Mouse (Mus musculus) limb, embryonic 13.5 days (tissue): Measurements from ENCODE around the gene Abhd14a. TPM values are rescaled to one million over a fixed set of nuclear protein-coding genes. Genes with fewer than 3 reads are reported as not detected.

ENCODE experiments used
- ATAC-seq: fragments of 200-750 bp; cut with Nextera tagmentation; 2 replicates; pipeline ENCODE4 v1.8.0; 2017; ENCODE audit warnings: low read depth, moderate number of reproducible peaks, moderate TSS enrichment; ENCODE audit not compliant: low FRiP score
- H3K27ac ChIP-seq: fragments of 300-500 bp; sonication (generic); 2 replicates; pipeline ENCODE4 v1.5.1; 2015; ENCODE audit warnings: inconsistent platforms, mild to moderate bottlenecking, moderate library complexity
- H3K27me3 ChIP-seq: fragments of 300-500 bp; sonication (generic); 2 replicates; pipeline ENCODE4 v1.6.1; 2015; ENCODE audit warnings: mild to moderate bottlenecking, inconsistent platforms
- H3K36me3 ChIP-seq: fragments of 300-500 bp; sonication (generic); 2 replicates; pipeline ENCODE4 v1.6.1; 2015; ENCODE audit warnings: inconsistent platforms, mild to moderate bottlenecking, moderate library complexity
- H3K4me1 ChIP-seq: fragments of 300-500 bp; sonication (generic); 2 replicates; pipeline ENCODE4 v1.6.1; 2015; ENCODE audit warnings: inconsistent platforms
- H3K4me2 ChIP-seq: fragments of 300-500 bp; sonication (generic); replicated peaks from 2 replicates; pipeline ENCODE4 v1.6.1; 2015; ENCODE audit warnings: inconsistent platforms, mild to moderate bottlenecking, moderate library complexity
- H3K4me3 ChIP-seq: fragments of 300-500 bp; sonication (generic); 2 replicates; pipeline ENCODE4 v1.5.1; 2015; ENCODE audit warnings: moderate library complexity, mild to moderate bottlenecking, inconsistent platforms
- H3K9ac ChIP-seq: fragments of 300-500 bp; sonication (generic); 2 replicates; pipeline ENCODE4 v1.6.1; 2015; ENCODE audit warnings: mild to moderate bottlenecking, inconsistent platforms
- H3K9me3 ChIP-seq: fragments of 300-500 bp; sonication (generic); 2 replicates; pipeline ENCODE4 v1.6.1; 2016; ENCODE audit warnings: inconsistent platforms
- WGBS: fragments of 180-500 bp; shearing (Covaris S2); methylation state at CpG from one replicate; pipeline ENCODE4 v1.1.7; 2015; 5-methylcytosine and 5-hydroxymethylcytosine counted together
- polyA plus RNA-seq: library from polyadenylated mRNA; unstranded; fragments of >200 nt; fragmentation: Nextera tagmentation; extraction: Ambion mirVana; gene quantifications from 2 replicates; pipeline ENCODE4 v1.2.1, GENCODE M21; 2015

Abhd14a gene
- polyA plus RNA-seq, 1 experiment from 2014 or later = 75.5 TPM

DNA sequence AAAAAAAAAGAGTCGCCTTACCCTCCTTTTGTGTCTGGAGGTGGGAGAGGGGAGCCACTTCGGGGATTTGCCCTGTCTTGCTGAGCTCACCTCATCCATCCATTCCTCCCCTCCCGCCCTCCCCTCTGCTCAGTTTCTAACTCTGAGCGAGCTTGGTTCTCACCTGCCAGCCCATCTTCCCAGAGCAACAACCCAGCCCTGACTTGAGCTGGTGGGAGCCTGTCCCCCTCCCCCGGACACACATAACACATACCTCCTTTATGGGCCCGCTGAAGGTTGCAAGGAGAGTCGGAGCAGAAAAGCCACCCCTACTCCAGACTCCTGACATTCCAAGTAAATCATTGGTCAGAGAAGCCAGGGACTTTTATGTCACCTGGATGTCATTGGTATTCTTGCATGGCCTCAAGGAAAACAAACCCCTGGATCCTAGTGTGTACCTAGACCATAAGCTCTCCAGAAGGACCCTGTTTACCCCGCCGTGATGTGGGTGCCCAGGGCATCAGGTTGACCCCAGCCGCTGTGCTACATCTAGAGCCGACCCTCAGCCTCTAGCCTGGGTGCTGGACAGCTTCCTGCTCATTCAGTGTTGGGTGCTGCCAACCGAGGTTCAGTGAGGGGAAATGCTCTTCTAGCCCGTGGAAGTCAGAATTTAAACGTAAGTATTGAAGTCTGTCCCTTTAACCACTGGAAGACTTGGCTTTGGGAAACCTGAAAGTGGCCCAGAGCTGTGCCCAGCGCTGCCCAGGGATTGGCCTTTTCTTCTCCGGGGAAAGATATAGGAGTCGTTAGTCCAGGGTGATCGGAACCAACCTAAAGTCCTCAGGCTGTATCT, 26.2 kb downstream of the Abhd14a start:
- H3K9me3 ChIP-seq = no peaks in the 10 kb centered on the region
- peak overlapping the region; percentile 40; the same call in 1 of the 2 replicates for H3K9ac ChIP-seq
- H3K27me3 ChIP-seq = no peaks in the 10 kb centered on the region
- no peaks in the 10 kb centered on the region for H3K36me3 ChIP-seq
- ATAC-seq = 0 out of 2 replicates have a peak, but pooled peaks have one; percentile 9
- peak overlapping the region; percentile 53 for H3K4me2 ChIP-seq
- no peak overlapping the region for H3K4me3 ChIP-seq
- peaks cover 53% of the 10 kb centered on the region for H3K4me1 ChIP-seq
- 11% methylated on average over 18 of the region's 18 CpGs for WGBS
- peak overlapping the region; percentile 70 for H3K27ac ChIP-seq

DNA sequence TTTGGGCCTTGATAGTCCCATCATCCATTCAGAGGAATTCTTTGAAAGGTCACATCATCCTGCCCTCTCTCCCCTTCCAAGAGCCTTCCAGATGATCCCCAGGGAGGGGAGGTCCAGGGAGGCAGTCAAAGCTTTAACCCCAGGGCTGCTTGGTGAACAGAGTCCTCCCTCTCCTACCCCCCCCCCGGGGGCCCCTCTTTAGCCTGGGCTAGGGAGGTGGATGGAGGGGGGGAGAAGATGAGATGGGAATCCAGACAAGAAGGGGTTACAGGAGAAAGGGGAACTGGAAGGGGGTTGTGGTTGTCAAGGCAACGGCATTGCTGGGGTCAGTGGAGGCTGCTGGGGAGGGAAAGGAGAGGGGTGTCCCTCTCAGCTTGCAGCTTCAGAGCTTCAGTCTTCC, 26.9 kb downstream of the Abhd14a start:
- H3K4me1 ChIP-seq = peaks cover 53% of the 10 kb centered on the region
- peak overlapping the region; percentile 81; the same call in 1 of the 2 replicates for H3K27ac ChIP-seq
- no peaks in the 10 kb centered on the region for H3K27me3 ChIP-seq
- no peaks in the 10 kb centered on the region for H3K36me3 ChIP-seq
- no peak overlapping the region for H3K4me3 ChIP-seq
- no peaks in the 10 kb centered on the region for H3K9me3 ChIP-seq
- ATAC-seq = peak; percentile 25; the same call in 1 of the 2 replicates
- WGBS = 5% methylated on average over 2 of the region's 2 CpGs
- peak overlapping the region; percentile 40; the same call in 1 of the 2 replicates for H3K9ac ChIP-seq
- peak overlapping the region; percentile 53 for H3K4me2 ChIP-seq

DNA sequence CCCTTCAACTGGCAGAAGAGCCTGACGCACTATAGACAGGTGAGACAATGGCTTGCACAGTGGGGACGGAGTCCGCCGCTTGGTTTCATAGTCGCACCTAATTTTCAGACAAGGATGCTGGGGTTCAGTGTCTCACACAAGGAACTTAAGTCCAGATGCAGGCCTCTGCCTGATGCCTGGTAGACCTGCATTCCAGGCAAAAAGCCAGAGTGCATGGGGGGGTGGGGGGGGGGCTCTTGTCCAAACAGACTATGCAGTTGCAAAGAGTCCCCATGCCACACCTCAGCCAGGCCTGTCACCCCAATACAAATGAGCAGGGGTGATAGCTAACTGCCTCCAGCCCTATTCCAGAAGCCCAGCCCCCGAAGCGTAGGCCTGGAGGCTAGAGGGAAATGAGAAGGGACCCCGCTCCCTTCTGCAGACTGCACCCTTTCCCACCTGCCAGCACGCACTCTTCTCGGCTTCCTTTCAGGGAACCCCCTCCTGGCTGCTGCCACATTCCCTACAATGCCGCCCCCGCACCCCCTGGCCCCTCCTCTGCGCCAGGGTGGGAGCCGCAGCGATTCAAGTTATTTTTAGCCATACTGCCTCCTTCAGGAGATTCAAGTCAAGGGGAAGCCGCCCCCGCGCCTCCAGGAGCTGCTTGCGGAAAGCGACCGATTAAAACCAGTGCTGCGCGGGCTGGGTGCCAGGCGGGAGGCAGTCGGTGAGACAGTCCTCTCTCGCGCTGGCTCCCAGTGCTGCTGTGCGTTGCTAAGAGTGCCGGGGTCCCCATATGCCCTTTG, 29.4 kb downstream of the Abhd14a start:
- H3K27me3 ChIP-seq = no peaks in the 10 kb centered on the region
- peak overlapping the region; percentile 28 for H3K4me3 ChIP-seq
- 10% methylated on average over 29 of the region's 29 CpGs for WGBS
- H3K4me2 ChIP-seq = peak overlapping the region; percentile 63
- peak overlapping the region; percentile 80 for H3K27ac ChIP-seq
- H3K9me3 ChIP-seq = no peaks in the 10 kb centered on the region
- H3K36me3 ChIP-seq = no peaks in the 10 kb centered on the region
- peak overlapping the region; percentile 62 for H3K9ac ChIP-seq
- ATAC-seq = peak; percentile 60
- peaks cover 55% of the 10 kb centered on the region for H3K4me1 ChIP-seq

DNA sequence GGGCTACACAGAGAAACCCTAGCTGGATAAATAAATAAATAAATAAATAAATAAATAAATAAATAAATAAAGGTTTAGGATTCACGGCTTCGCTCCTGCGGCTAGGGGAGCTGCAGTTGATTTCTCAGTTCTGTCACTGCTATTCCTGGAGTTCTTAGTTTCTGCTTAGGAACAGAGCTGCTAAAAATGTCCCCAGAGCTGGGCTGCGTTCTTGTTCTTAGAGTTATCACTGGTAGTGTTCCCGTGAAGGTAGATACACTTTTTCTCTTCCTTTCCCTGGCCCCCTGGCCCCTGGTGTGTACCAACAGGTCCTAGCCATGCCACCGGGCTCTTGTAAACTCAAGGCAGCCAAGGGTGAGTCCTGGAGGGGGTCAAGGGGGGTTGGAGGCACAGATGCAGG, 30.7 kb downstream of the Abhd14a start:
- no peaks in the 10 kb centered on the region for H3K36me3 ChIP-seq
- H3K4me1 ChIP-seq = peaks cover 52% of the 10 kb centered on the region
- H3K27me3 ChIP-seq = no peaks in the 10 kb centered on the region
- no peaks in the 10 kb centered on the region for H3K9me3 ChIP-seq
- H3K4me2 ChIP-seq = no peak overlapping the region
- ATAC-seq = no peak
- WGBS = 73% methylated on average over 6 of the region's 6 CpGs
- H3K9ac ChIP-seq = no peak overlapping the region
- H3K27ac ChIP-seq = no peak overlapping the region; the same call in 1 of the 2 replicates
- no peak overlapping the region for H3K4me3 ChIP-seq

DNA sequence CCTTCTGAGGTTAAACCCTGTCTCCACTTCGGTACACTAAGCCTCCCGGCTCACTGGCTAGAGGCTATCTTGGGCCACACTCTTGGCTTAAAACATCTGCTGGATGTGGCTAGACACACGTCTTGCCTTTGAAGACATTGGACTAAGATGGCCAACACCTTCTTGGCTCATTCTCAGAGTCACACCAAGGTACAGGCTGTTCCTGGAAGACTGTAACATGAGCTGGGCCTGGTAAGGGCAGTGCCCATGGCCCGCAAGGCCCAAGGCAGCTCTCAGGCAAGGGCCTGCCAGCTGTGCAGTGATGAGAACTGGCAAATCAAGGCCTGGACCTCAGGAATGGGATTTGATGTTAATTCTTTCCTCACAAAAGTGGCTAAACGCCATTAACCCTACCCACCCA, 33.9 kb downstream of the Abhd14a start:
- no peak for ATAC-seq
- Histone ChIP-seq H3K27me3 (no peaks in the 10 kb centered on the region), H3K4me3 (no peak overlapping the region), H3K4me1 (peaks cover 35% of the 10 kb centered on the region), H3K36me3 (no peaks in the 10 kb centered on the region), H3K9me3 (0 out of 2 replicates have a peak, but pooled peaks cover 4% of the 10 kb centered on the region), H3K9ac (no peak overlapping the region), H3K27ac (no peak overlapping the region), H3K4me2 (no peak overlapping the region)
- 76% methylated on average over 5 of the region's 5 CpGs for WGBS

DNA sequence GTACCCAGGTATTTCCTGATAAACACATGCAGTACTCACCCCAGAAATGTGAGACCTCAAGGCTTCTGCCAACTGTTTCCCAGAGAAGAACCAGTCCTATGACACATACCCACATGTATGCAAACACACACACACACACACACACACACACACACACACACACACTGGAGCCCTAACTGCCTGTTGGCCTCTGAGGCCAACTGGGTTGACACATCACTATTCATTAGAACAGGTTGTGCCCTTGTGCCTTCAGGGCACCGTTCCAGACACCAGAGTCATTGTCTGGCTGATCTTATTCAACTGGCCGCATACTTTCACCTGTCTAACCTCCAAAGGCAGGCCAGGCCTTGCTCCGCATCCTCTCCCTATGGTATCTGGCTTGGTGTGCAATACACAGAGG, 35.3 kb downstream of the Abhd14a start:
- no peak overlapping the region for H3K27ac ChIP-seq
- H3K4me1 ChIP-seq = peaks cover 21% of the 10 kb centered on the region
- H3K36me3 ChIP-seq = no peaks in the 10 kb centered on the region
- 0 out of 2 replicates have a peak, but pooled peaks cover 4% of the 10 kb centered on the region for H3K9me3 ChIP-seq
- no peak overlapping the region for H3K9ac ChIP-seq
- ATAC-seq = no peak
- 65% methylated on average over 3 of the region's 3 CpGs for WGBS
- no peak overlapping the region for H3K4me3 ChIP-seq
- H3K4me2 ChIP-seq = no peak overlapping the region
- H3K27me3 ChIP-seq = no peaks in the 10 kb centered on the region

DNA sequence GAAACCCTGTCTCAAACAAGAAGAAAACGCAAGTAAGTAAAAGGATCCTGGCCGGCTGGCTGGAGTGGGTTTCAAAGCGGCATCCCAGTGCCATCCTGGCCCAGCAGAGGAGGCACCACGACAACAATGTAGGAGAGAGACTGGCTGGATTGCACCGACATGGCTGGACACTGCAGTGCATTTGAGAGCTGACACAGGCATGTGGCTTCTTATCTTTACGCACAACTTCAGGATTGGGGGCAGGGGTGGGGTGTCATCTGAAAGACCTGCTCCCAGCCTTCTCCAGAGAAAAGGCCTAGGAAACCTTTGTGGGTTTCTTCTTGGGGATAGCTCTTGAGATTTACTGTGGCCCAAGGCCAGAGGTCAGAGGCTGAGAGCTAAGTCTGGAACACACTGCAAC, 35.7 kb downstream of the Abhd14a start:
- 69% methylated on average over 6 of the region's 6 CpGs for WGBS
- H3K4me3 ChIP-seq = no peak overlapping the region
- no peak overlapping the region for H3K9ac ChIP-seq
- no peak overlapping the region for H3K4me2 ChIP-seq
- peaks cover 20% of the 10 kb centered on the region for H3K4me1 ChIP-seq
- no peaks in the 10 kb centered on the region for H3K27me3 ChIP-seq
- no peak overlapping the region for H3K27ac ChIP-seq
- H3K9me3 ChIP-seq = 0 out of 2 replicates have a peak, but pooled peaks cover 4% of the 10 kb centered on the region
- H3K36me3 ChIP-seq = no peaks in the 10 kb centered on the region
- ATAC-seq = no peak

DNA sequence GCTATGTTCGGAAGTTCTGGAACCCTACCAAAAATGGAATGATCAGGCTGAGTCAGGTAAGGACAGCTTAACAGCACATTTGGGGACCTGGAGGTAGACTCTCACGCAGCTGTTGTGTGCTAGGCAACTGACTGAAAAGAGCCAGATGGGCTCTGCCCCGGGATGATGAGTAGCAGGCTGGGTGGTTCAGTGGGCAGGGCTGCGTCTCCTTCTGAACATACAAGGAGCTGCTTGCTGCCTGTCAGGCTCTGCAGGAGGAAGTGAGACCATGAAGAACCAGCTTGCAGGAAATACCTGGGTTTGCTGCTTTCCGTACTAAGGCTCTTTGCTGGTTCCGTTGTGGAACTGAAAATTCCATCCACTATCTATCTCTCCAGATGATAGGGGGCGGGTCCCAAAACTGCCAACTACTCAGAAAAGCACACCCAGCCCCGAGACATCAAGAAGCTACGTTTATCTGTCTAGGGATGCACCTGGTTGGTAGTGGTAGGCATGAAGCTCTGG, 36.3 kb downstream of the Abhd14a start:
- WGBS = 69% methylated on average over 9 of the region's 9 CpGs
- Histone ChIP-seq H3K4me1 (peaks cover 26% of the 10 kb centered on the region), H3K9ac (no peak overlapping the region), H3K36me3 (no peaks in the 10 kb centered on the region), H3K4me2 (no peak overlapping the region), H3K27me3 (no peaks in the 10 kb centered on the region), H3K4me3 (no peak overlapping the region), H3K27ac (no peak overlapping the region), H3K9me3 (0 out of 2 replicates have a peak, but pooled peaks cover 4% of the 10 kb centered on the region)
- ATAC-seq = no peak

DNA sequence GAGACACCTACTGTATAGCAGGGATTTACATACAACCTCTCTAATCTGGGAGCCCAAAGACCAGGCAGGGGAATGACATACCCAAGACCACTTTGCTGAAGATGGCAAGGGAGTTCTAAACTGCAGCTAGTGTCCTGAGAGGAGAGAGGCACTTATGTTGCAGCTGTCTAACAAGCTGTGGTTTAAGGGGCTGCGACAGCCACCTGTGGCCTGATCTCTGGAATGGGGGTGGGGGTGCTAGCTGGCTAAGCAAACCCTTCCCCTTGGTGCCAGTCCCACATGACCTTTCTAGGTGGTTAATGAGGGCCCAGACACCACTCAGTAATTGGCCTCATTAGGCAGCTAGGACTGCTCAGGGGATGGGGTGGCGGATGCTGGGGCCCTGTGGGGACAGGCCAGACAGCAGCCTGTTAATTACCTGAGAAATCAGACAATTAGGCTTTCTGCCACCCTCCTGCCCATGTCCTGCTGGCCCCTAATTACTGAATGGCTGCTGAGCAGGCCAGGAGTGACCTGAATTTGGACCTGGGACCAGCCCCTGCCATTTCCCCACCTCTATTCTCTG, 37.3 kb downstream of the Abhd14a start:
- H3K4me3 ChIP-seq = no peak overlapping the region
- H3K27ac ChIP-seq = no peak overlapping the region
- H3K4me2 ChIP-seq = no peak overlapping the region
- H3K36me3 ChIP-seq = no peaks in the 10 kb centered on the region
- H3K4me1 ChIP-seq = peaks cover 31% of the 10 kb centered on the region
- no peak for ATAC-seq
- no peaks in the 10 kb centered on the region for H3K27me3 ChIP-seq
- 40% methylated on average over 2 of the region's 2 CpGs for WGBS
- no peak overlapping the region for H3K9ac ChIP-seq
- 0 out of 2 replicates have a peak, but pooled peaks cover 4% of the 10 kb centered on the region for H3K9me3 ChIP-seq

DNA sequence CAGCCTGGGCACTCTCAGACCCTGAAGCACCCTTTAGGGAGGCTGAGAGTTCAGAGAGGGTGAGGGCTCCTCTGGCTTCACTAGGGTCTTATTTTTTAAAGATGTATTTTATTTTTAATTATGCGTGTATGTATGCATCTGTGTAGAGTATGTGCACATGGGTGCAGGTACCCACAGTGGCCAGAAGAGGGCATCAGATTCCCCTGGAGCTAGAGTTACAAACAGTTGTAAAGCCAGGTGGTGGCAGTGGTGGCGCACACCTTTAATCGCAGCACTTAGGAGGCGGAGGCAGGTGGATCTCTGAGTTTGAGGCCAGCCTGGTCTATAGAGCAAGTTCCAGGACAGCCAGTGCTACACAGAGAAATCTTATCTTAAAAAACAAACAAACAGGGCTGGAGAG, 38.4 kb downstream of the Abhd14a start:
- Histone ChIP-seq H3K4me2 (no peak overlapping the region), H3K9ac (no peak overlapping the region), H3K9me3 (0 out of 2 replicates have a peak, but pooled peaks cover 4% of the 10 kb centered on the region), H3K4me3 (no peak overlapping the region), H3K36me3 (no peaks in the 10 kb centered on the region), H3K4me1 (peaks cover 36% of the 10 kb centered on the region), H3K27me3 (no peaks in the 10 kb centered on the region), H3K27ac (no peak overlapping the region)
- ATAC-seq = no peak
- WGBS = 98% methylated on average over 4 of the region's 4 CpGs

DNA sequence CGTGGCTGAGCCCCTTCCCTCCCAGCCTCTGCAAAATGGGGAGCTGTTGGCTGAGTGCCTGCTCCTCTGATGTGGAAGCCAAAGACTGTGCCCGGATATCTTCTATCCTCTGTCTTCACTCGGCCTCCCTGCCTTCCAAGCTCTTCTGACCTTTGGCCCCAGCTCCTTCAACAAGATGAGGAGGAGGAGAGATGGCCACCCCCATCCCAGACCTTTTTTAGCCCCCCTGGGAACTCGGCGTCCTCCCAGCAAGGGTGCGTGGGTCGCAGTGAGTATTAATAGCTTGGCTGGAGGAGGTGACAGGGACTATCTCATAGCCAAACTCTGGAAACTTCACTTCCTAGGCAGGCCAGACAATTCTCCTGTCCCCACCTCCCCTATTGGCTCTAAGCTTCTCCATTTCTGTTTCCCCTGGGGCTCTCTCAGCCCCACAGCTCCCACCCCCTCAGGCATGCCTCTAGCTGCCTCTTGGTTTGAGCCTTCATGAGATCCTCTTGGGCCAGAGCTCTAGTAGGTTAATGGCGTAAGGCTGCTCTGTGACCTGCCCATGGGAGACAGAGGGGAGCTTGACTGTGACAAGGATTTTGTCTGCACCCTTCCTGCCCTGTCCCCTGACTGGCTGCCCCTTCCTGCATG, 40.9 kb downstream of the Abhd14a start:
- no peak overlapping the region for H3K9ac ChIP-seq
- WGBS = 54% methylated on average over 8 of the region's 8 CpGs
- H3K36me3 ChIP-seq = no peaks in the 10 kb centered on the region
- H3K4me3 ChIP-seq = no peak overlapping the region
- no peak for ATAC-seq
- peaks cover 42% of the 10 kb centered on the region for H3K4me1 ChIP-seq
- H3K27me3 ChIP-seq = no peaks in the 10 kb centered on the region
- no peak overlapping the region for H3K27ac ChIP-seq
- H3K4me2 ChIP-seq = no peak overlapping the region
- 0 out of 2 replicates have a peak, but pooled peaks cover 4% of the 10 kb centered on the region for H3K9me3 ChIP-seq
